Mouse (Mus musculus) heart, embryonic 14.5 days (tissue): ENCODE results near the gene Adcy10. TPM values are rescaled to one million over a fixed set of nuclear protein-coding genes. Genes with fewer than 3 reads are reported as not detected.

Source experiments
- ATAC-seq: fragments of 200-750 bp; cut with Nextera tagmentation; 2 replicates; pipeline ENCODE4 v1.8.0; 2017; ENCODE audit warnings: low read depth, moderate TSS enrichment; ENCODE audit not compliant: insufficient number of reproducible peaks, insufficient read depth, low FRiP score
- H3K27ac ChIP-seq, 2 experiments: fragments of 200-500 bp in 1 of 2; fragments of 300-500 bp in 1 of 2; sonication (generic) in 1 of 2; replicated peaks in 1 of 2; 2 replicates each; pipeline ENCODE4 v1.5.1; 2012 to 2014; ENCODE audit warnings: low read depth in 2 of 2, low read length in 2 of 2, control low read depth in 1 of 2, mild to moderate bottlenecking in 1 of 2, mixed read lengths in 1 of 2; ENCODE audit not compliant: control insufficient read depth in 1 of 2, insufficient read depth in 1 of 2
- H3K27me3 ChIP-seq: fragments of 300-500 bp; sonication (generic); 2 replicates; pipeline ENCODE4 v1.6.1; 2014; ENCODE audit warnings: mild to moderate bottlenecking, low read length, control low read depth; ENCODE audit not compliant: control insufficient read depth, insufficient read depth
- H3K36me3 ChIP-seq: fragments of 300-500 bp; sonication (generic); 2 replicates; pipeline ENCODE4 v1.6.1; 2014; ENCODE audit warnings: mild to moderate bottlenecking, control low read depth, low read length, mixed read lengths; ENCODE audit not compliant: control insufficient read depth, insufficient read depth
- H3K4me1 ChIP-seq, 2 experiments: fragments of 200-500 bp in 1 of 2; fragments of 300-500 bp in 1 of 2; sonication (generic) in 1 of 2; 2 replicates each; pipeline ENCODE4 v1.6.1; 2012 to 2014; ENCODE audit warnings: low read length in 2 of 2, control low read depth in 1 of 2, mixed read lengths in 1 of 2; ENCODE audit not compliant: control insufficient read depth in 2 of 2, insufficient read depth in 2 of 2
- H3K4me2 ChIP-seq: fragments of 300-500 bp; sonication (generic); 2 replicates; pipeline ENCODE4 v1.6.1; 2014; ENCODE audit warnings: mild to moderate bottlenecking, low read length
- H3K4me3 ChIP-seq, 2 experiments: fragments of 200-500 bp in 1 of 2; fragments of 300-500 bp in 1 of 2; sonication (generic) in 1 of 2; 2 replicates each; pipeline ENCODE4 v1.5.1; 2012 to 2014; ENCODE audit warnings: low read length in 2 of 2, mild to moderate bottlenecking in 2 of 2, control low read depth in 1 of 2, low read depth in 1 of 2, moderate library complexity in 1 of 2; ENCODE audit not compliant: control insufficient read depth in 1 of 2, insufficient read depth in 1 of 2
- H3K9ac ChIP-seq: fragments of 300-500 bp; sonication (generic); 2 replicates; pipeline ENCODE4 v1.6.1; 2014; ENCODE audit warnings: mild to moderate bottlenecking, low read length
- H3K9me3 ChIP-seq: fragments of 300-500 bp; sonication (generic); 2 replicates; pipeline ENCODE4 v1.6.1; 2016; ENCODE audit warnings: low read length, control low read depth; ENCODE audit not compliant: control insufficient read depth
- WGBS: fragments of 180-500 bp; shearing (Covaris S2); extraction: QIAGEN DNeasy Blood & Tissue Kit; methylation state at CpG from one replicate; pipeline ENCODE4 v1.1.7; 2014; 5-methylcytosine and 5-hydroxymethylcytosine counted together
- polyA plus RNA-seq: library from polyadenylated mRNA; unstranded; fragments of >200 nt; fragmentation: Nextera tagmentation; extraction: Ambion mirVana; gene quantifications from 2 replicates; pipeline ENCODE4 v1.2.1, GENCODE M21; 2014

Adcy10 gene
- polyA plus RNA-seq, 1 experiment from 2014 or later = 0.09 TPM

- Histone ChIP-seq H3K27me3 (no peaks in the 10 kb centered on the region), H3K27ac (peak within 1 kb of the TSS; percentile 99), H3K36me3 (no peaks in the 10 kb centered on the region), H3K4me3 (peak within 1 kb of the TSS; percentile 94 to 97), H3K9me3 (no peaks in the 10 kb centered on the region), H3K4me2 (peak within 1 kb of the TSS; percentile 80), H3K4me1 (peaks cover 2 to 5% of the 10 kb centered on the region in 2 experiments; a peak in 3 of 4 replicates), H3K9ac (peak within 1 kb of the TSS; percentile 90)
- under 1% methylated on average over 34 of the region's 37 CpGs for WGBS
- ATAC-seq = peak; percentile 89
These were observed 24.6 kb upstream of the Adcy10 start, which contains the start of the genes Dcaf6 and Mpc2 for GRCm38 (mm10) chr1:165460360-165460800. Gene Dcaf6, minus strand, starts transcription at chr1:165460475. Gene Mpc2, plus strand, starts transcription at chr1:165460637.

- Histone ChIP-seq H3K4me2 (peak overlapping the region; percentile 69), H3K27me3 (no peaks in the 10 kb centered on the region), H3K9me3 (no peaks in the 10 kb centered on the region), H3K36me3 (no peaks in the 10 kb centered on the region), H3K27ac (peak overlapping the region; percentile 99), H3K9ac (peak overlapping the region; percentile 90), H3K4me3 (peak overlapping the region; percentile 94 to 97), H3K4me1 (peaks cover 2 to 5% of the 10 kb centered on the region in 2 experiments; a peak in 3 of 4 replicates)
- ATAC-seq = peak; percentile 97
- WGBS = under 1% methylated on average over 40 of the region's 41 CpGs
These were observed 24.1 kb upstream of the Adcy10 start for GRCm38 (mm10) chr1:165460801-165461377.

GRCm38 (mm10) chr1:165461681-165462080 is 23.3 kb upstream of the Adcy10 start:
- Histone ChIP-seq H3K4me2 (peak overlapping the region; percentile 67), H3K9me3 (no peaks in the 10 kb centered on the region), H3K27ac (peak overlapping the region; percentile 83 to 89), H3K27me3 (no peaks in the 10 kb centered on the region), H3K4me3 (peak overlapping the region; percentile 61 to 97), H3K36me3 (no peaks in the 10 kb centered on the region), H3K9ac (peak overlapping the region; percentile 77), H3K4me1 (peaks cover 2 to 5% of the 10 kb centered on the region in 2 experiments; a peak in 3 of 4 replicates)
- WGBS = 2% methylated on average over 9 of the region's 9 CpGs
- no peak for ATAC-seq

GRCm38 (mm10) chr1:165462861-165463260 is 22.1 kb upstream of the Adcy10 start:
- 88% methylated on average over 1 of the region's 1 CpGs for WGBS
- no peak overlapping the region for H3K27ac ChIP-seq
- H3K4me3 ChIP-seq = no peak overlapping the region
- no peak overlapping the region for H3K9ac ChIP-seq
- H3K27me3 ChIP-seq = no peaks in the 10 kb centered on the region
- no peaks in the 10 kb centered on the region for H3K36me3 ChIP-seq
- peak overlapping the region; percentile 67 for H3K4me2 ChIP-seq
- no peak for ATAC-seq
- no peaks in the 10 kb centered on the region for H3K9me3 ChIP-seq
- peaks cover 2 to 5% of the 10 kb centered on the region in 2 experiments; a peak in 3 of 4 replicates for H3K4me1 ChIP-seq

- no peak overlapping the region for H3K4me3 ChIP-seq
These were observed 20.4 kb upstream of the Adcy10 start for GRCm38 (mm10) chr1:165464574-165464973.

GRCm38 (mm10) chr1:165468971-165469370 is 16.0 kb upstream of the Adcy10 start:
- no peak overlapping the region for H3K4me3 ChIP-seq

More at GRCm38 (mm10) chr1:165464574-165464973, 20.4 kb upstream of the Adcy10 start:
- Histone ChIP-seq H3K4me2 (no peak overlapping the region), H3K27me3 (no peaks in the 10 kb centered on the region), H3K9ac (no peak overlapping the region), H3K9me3 (no peaks in the 10 kb centered on the region), H3K36me3 (no peaks in the 10 kb centered on the region), H3K27ac (no peak overlapping the region), H3K4me1 (peaks cover 2% of the 10 kb centered on the region in 2 experiments; a peak in 3 of 4 replicates)
- no peak for ATAC-seq
- whole genome bisulfite sequencing = 94% methylated on average over 3 of the region's 3 CpGs

GRCm38 (mm10) chr1:165469717-165470116 is 15.3 kb upstream of the Adcy10 start:
- Histone ChIP-seq H3K36me3 (no peaks in the 10 kb centered on the region), H3K4me3 (no peak overlapping the region), H3K9me3 (no peaks in the 10 kb centered on the region), H3K4me2 (no peak overlapping the region), H3K27ac (no peak overlapping the region), H3K9ac (no peak overlapping the region), H3K4me1 (peaks cover 0 to 11% of the 10 kb centered on the region in 2 experiments; a peak in 1 of 4 replicates), H3K27me3 (no peaks in the 10 kb centered on the region)
- no peak for ATAC-seq

More at GRCm38 (mm10) chr1:165468971-165469370, 16.0 kb upstream of the Adcy10 start:
- Histone ChIP-seq H3K27ac (no peak overlapping the region), H3K9me3 (no peaks in the 10 kb centered on the region), H3K4me2 (no peak overlapping the region), H3K9ac (no peak overlapping the region), H3K27me3 (no peaks in the 10 kb centered on the region), H3K4me1 (peaks cover 0 to 11% of the 10 kb centered on the region in 2 experiments; a peak in 1 of 4 replicates), H3K36me3 (no peaks in the 10 kb centered on the region)
- no peak for ATAC-seq
